Mouse (Mus musculus): Measurements from ENCODE around the gene Crybg3. TPM values are rescaled to one million over a fixed set of nuclear protein-coding genes. Genes with fewer than 3 reads are reported as not detected.

Crybg3 gene
- polyA plus RNA-seq, 1 experiment from 2014 or later = 4.2 TPM

GRCm38 (mm10) chr16:59567721-59568381, 32.9 kb downstream of the Crybg3 start:
- no peaks in the 10 kb centered on the region for H3K27me3 ChIP-seq (ENCODE audit: insufficient read depth, low read length)
- no peak for ATAC-seq (replicated peaks; ENCODE audit: low FRiP score, low read depth)
- TF ChIP-seq CTCF (IDR thresholded peaks at IDR 0.05; ENCODE audit: low read depth) = no peak; the same call in 1 of the 2 replicates
- peak overlapping the region; percentile 57 for H3K27ac ChIP-seq
- no peak overlapping the region for H3K9ac ChIP-seq (ENCODE audit: low read depth, low read length)
- H3K36me3 ChIP-seq (ENCODE audit: insufficient read depth, low read length) = no peaks in the 10 kb centered on the region
- no peak overlapping the region for H3K4me3 ChIP-seq (replicated peaks; ENCODE audit: low read depth, low read length)
- no peak overlapping the region for H3K4me2 ChIP-seq (ENCODE audit: low read length)
- 58% methylated on average over 10 of the region's 10 CpGs for whole genome bisulfite sequencing
- DNase-seq (ENCODE audit: low spot score) = peak; percentile 74
- no peaks in the 10 kb centered on the region for H3K4me1 ChIP-seq (replicated peaks; ENCODE audit: insufficient read depth, low read length)
- no peaks in the 10 kb centered on the region for H3K9me3 ChIP-seq (replicated peaks; ENCODE audit: low read length)

GRCm38 (mm10) chr16:59566437-59566836, 34.3 kb downstream of the Crybg3 start:
- no peak for TF ChIP-seq CTCF (IDR thresholded peaks at IDR 0.05; ENCODE audit: low read depth)
- no peaks in the 10 kb centered on the region for H3K4me1 ChIP-seq (replicated peaks; ENCODE audit: insufficient read depth, low read length)
- H3K4me2 ChIP-seq (ENCODE audit: low read length) = no peak overlapping the region
- H3K36me3 ChIP-seq (ENCODE audit: insufficient read depth, low read length) = no peaks in the 10 kb centered on the region
- no peaks in the 10 kb centered on the region for H3K27me3 ChIP-seq (ENCODE audit: insufficient read depth, low read length)
- H3K4me3 ChIP-seq (replicated peaks; ENCODE audit: low read depth, low read length) = no peak overlapping the region
- H3K9me3 ChIP-seq (replicated peaks; ENCODE audit: low read length) = no peaks in the 10 kb centered on the region
- H3K27ac ChIP-seq = no peak overlapping the region
- ATAC-seq (replicated peaks; ENCODE audit: low FRiP score, low read depth) = no peak
- no peak for DNase-seq (ENCODE audit: low spot score)
- WGBS = 84% methylated on average over 4 of the region's 4 CpGs
- no peak overlapping the region for H3K9ac ChIP-seq (ENCODE audit: low read depth, low read length)

- Histone ChIP-seq H3K9me3 (replicated peaks; ENCODE audit: low read length) (no peaks in the 10 kb centered on the region), H3K9ac (ENCODE audit: low read depth, low read length) (no peak overlapping the region), H3K36me3 (ENCODE audit: insufficient read depth, low read length) (no peaks in the 10 kb centered on the region), H3K4me1 (replicated peaks; ENCODE audit: insufficient read depth, low read length) (no peaks in the 10 kb centered on the region), H3K4me2 (ENCODE audit: low read length) (no peak overlapping the region), H3K27me3 (ENCODE audit: insufficient read depth, low read length) (no peaks in the 10 kb centered on the region), H3K27ac (no peak overlapping the region), H3K4me3 (replicated peaks; ENCODE audit: low read depth, low read length) (no peak overlapping the region)
- no peak for ATAC-seq (replicated peaks; ENCODE audit: low FRiP score, low read depth)
- no peak for TF ChIP-seq CTCF (IDR thresholded peaks at IDR 0.05; ENCODE audit: low read depth)
- DNase-seq (ENCODE audit: low spot score) = no peak
- WGBS = 77% methylated on average over 2 of the region's 2 CpGs
These were observed 35.1 kb downstream of the Crybg3 start for GRCm38 (mm10) chr16:59565631-59566030.

DNA sequence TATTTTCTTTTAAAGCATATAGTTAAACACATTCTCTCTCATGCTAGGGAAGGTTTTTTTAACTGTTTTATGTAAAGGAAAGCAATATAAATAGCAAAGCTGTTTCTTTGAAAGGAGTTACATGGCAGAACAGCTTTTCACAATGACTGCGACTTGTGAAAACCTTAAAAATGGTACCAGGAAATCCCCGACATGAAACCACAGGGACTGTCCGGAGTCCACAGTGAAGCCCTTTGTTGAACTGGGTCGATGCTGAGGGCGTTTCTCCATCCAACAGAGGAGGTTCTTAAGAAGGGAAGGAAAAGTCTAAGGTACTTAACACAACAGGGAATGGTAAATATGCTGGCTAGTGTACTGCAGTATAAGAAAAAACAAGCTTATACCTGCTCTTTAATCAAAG, 36.8 kb downstream of the Crybg3 start:
- Histone ChIP-seq H3K4me3 (replicated peaks; ENCODE audit: low read depth, low read length) (no peak overlapping the region), H3K4me2 (ENCODE audit: low read length) (no peak overlapping the region), H3K9me3 (replicated peaks; ENCODE audit: low read length) (no peaks in the 10 kb centered on the region), H3K36me3 (ENCODE audit: insufficient read depth, low read length) (no peaks in the 10 kb centered on the region), H3K9ac (ENCODE audit: low read depth, low read length) (no peak overlapping the region), H3K27ac (no peak overlapping the region), H3K27me3 (ENCODE audit: insufficient read depth, low read length) (no peaks in the 10 kb centered on the region), H3K4me1 (replicated peaks; ENCODE audit: insufficient read depth, low read length) (no peaks in the 10 kb centered on the region)
- ATAC-seq (replicated peaks; ENCODE audit: low FRiP score, low read depth) (no peak), DNase-seq (ENCODE audit: low spot score) (no peak)
- 90% methylated on average over 5 of the region's 5 CpGs for WGBS
- no peak for TF ChIP-seq CTCF (IDR thresholded peaks at IDR 0.05; ENCODE audit: low read depth)

DNA sequence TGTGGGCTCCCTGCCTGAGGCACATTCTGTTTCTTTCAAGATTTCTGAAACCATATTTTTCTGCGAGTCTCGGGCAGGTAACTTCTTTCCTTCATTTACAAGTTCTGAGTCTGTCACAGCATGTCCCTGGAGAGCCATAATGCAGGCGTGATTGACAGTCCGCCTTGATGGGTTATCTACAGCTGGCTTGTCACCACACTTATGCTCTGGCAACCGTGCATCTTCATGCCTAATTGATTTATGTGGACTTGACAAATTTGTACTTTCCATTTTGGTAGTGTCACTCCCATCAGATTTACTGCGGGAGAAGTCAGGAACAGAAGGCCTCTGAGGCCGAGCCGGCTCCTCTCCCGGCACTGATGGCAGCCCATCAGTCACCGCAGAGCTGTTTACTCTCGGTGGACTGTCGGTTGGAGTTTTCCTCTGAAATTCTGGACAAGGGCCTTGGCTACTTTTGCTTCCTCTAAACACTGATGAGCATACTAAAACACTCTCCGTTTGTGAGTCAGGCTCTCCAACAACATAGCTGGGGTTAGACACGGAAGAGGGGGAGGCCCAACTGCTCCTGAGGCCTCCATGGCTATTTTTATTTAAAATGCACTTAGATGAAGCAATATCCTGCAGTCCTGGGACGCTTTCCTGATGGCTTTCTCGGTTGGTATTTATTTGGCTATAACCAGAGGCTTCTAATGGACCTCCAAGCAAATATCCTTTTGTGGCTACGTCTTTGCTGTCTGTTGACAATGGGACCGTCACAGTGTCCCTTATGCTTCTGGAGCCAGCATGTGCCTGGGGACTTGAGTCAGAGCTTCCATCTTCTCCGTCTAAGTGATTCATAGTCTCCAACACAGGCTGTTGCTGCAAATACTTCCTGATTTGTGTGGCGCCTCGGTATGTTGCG, 41.2 kb downstream of the Crybg3 start:
- Histone ChIP-seq H3K27ac (peak overlapping the region; percentile 60; the same call in 1 of the 2 replicates), H3K36me3 (ENCODE audit: insufficient read depth, low read length) (no peaks in the 10 kb centered on the region; the same call in 1 of the 2 replicates), H3K9ac (ENCODE audit: low read depth, low read length) (no peak overlapping the region), H3K27me3 (ENCODE audit: insufficient read depth, low read length) (no peaks in the 10 kb centered on the region), H3K4me2 (ENCODE audit: low read length) (peak overlapping the region; percentile 34), H3K4me3 (replicated peaks; ENCODE audit: low read depth, low read length) (no peak overlapping the region), H3K9me3 (replicated peaks; ENCODE audit: low read length) (no peaks in the 10 kb centered on the region), H3K4me1 (replicated peaks; ENCODE audit: insufficient read depth, low read length) (no peaks in the 10 kb centered on the region)
- peak; percentile 36; the same call in 1 of the 2 replicates for ATAC-seq (replicated peaks; ENCODE audit: low FRiP score, low read depth)
- no peak for TF ChIP-seq CTCF (IDR thresholded peaks at IDR 0.05; ENCODE audit: low read depth)
- 36% methylated on average over 22 of the region's 22 CpGs for WGBS
- DNase-seq (ENCODE audit: low spot score) = peak; percentile 59

- DNase-seq (ENCODE audit: low spot score) (no peak), ATAC-seq (replicated peaks; ENCODE audit: low FRiP score, low read depth) (no peak)
- WGBS = 69% methylated on average over 10 of the region's 10 CpGs
- H3K9ac ChIP-seq (ENCODE audit: low read depth, low read length) = no peak overlapping the region
- no peak for TF ChIP-seq CTCF (IDR thresholded peaks at IDR 0.05; ENCODE audit: low read depth)
- H3K4me3 ChIP-seq (replicated peaks; ENCODE audit: low read depth, low read length) = no peak overlapping the region
- H3K27me3 ChIP-seq (ENCODE audit: insufficient read depth, low read length) = no peaks in the 10 kb centered on the region
- H3K36me3 ChIP-seq (ENCODE audit: insufficient read depth, low read length) = no peaks in the 10 kb centered on the region; the same call in 1 of the 2 replicates
- H3K4me2 ChIP-seq (ENCODE audit: low read length) = peak overlapping the region; percentile 34
- H3K27ac ChIP-seq = no peak overlapping the region
- no peaks in the 10 kb centered on the region for H3K9me3 ChIP-seq (replicated peaks; ENCODE audit: low read length)
- H3K4me1 ChIP-seq (replicated peaks; ENCODE audit: insufficient read depth, low read length) = no peaks in the 10 kb centered on the region
These were observed 41.9 kb downstream of the Crybg3 start for GRCm38 (mm10) chr16:59558916-59559299.

Measured in kidney, postnatal 0 days (tissue).